ENCODE assay signal across 27 mouse cellular contexts in the genomic region with DNA sequence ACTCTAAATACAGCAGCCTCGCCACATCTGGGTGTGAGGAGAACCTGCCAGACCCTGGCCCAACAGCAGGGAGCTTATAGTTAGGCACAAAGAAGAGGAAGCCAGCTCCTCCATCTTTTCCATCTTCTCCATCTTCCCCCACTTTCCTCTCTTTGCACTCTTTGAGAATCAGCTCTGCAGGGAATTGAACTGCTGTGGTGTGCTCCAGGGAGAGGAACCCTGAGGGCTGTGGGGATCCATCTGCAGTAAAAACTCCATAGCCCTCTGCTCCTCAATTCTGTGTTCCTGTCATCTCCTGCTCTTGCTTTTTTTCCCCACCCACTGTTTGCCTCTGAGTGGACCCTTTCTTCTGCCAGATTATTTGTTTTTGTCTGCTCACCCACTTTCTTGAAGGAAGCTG. TPM values are rescaled to one million over a fixed set of nuclear protein-coding genes. Genes with fewer than 3 reads are reported as not detected.
"Had no signal": no experiment of that assay in that cellular context is flagged by ENCODE, and none has a peak within 500 bp of the region (broad histone marks: within the 10 kb centered on the region; RNA-seq: fewer than 3 reads in every experiment).

A gene (plus strand): TSS at position 301 of the 400 bp plus-strand sequence.

RNA-seq across cellular contexts. Expression of the gene that starts here (rescaled TPM):
- polyA plus RNA-seq: heart, embryonic 10.5 days; heart, embryonic 11.5 days; heart, embryonic 12.5 days; heart, embryonic 13.5 days; heart, embryonic 14.5 days; heart, embryonic 15.5 days; heart, embryonic 16.5 days; heart, postnatal 0 days; hindbrain, embryonic 10.5 days; hindbrain, embryonic 11.5 days; hindbrain, embryonic 12.5 days; hindbrain, embryonic 13.5 days; hindbrain, embryonic 14.5 days; hindbrain, embryonic 15.5 days; hindbrain, embryonic 16.5 days; hindbrain, postnatal 0 days; inflammation-experienced regulatory T-cells, adult 6 months; intestine, embryonic 14.5 days; intestine, embryonic 15.5 days; intestine, embryonic 16.5 days; intestine, postnatal 0 days; kidney, adult 2 months; kidney, embryonic 14.5 days; kidney, embryonic 15.5 days; kidney, embryonic 16.5 days; kidney, postnatal 0 days; large intestine, adult 2 months had no signal
